Mouse (Mus musculus): ENCODE measurements around the gene Gk.

The Gk gene

GRCm38 (mm10) chrX:85776544-85777087 lies at the start of gene Gk:
Gene Gk (minus strand): TSS chrX:85776819.
- DNase-seq: peak; percentile 98

GRCm38 (mm10) chrX:85804706-85805376 lies 28.2 kb upstream of the Gk start:
- DNase-seq: no peak

- no peak for DNase-seq
These were observed 26.4 kb upstream of the Gk start for GRCm38 (mm10) chrX:85803006-85803405.

- no peak for DNase-seq
These were observed 20.8 kb upstream of the Gk start for GRCm38 (mm10) chrX:85797449-85797848.

- DNase-seq: no peak
These were observed 1.7 kb upstream of the Gk start for GRCm38 (mm10) chrX:85778346-85778745.

- no peak for DNase-seq
These were observed 522 bp upstream of the Gk start for GRCm38 (mm10) chrX:85777141-85777540.

- no peak for DNase-seq
These were observed 608 bp downstream of the Gk start for GRCm38 (mm10) chrX:85775879-85776543.

GRCm38 (mm10) chrX:85771303-85771702 lies 5.3 kb downstream of the Gk start:
- no peak for DNase-seq

- DNase-seq: no peak
These were observed 5.9 kb downstream of the Gk start for GRCm38 (mm10) chrX:85770747-85771146.

- DNase-seq: no peak
These were observed 8.0 kb downstream of the Gk start for GRCm38 (mm10) chrX:85768578-85768977.

GRCm38 (mm10) chrX:85756005-85756404 lies 20.6 kb downstream of the Gk start:
- no peak for DNase-seq

GRCm38 (mm10) chrX:85743837-85744236 lies 32.8 kb downstream of the Gk start:
- no peak for DNase-seq

GRCm38 (mm10) chrX:85733228-85733627 lies 43.4 kb downstream of the Gk start:
- DNase-seq: no peak

GRCm38 (mm10) chrX:85731133-85731938 lies 45.3 kb downstream of the Gk start:
- DNase-seq: no peak

GRCm38 (mm10) chrX:85721226-85721625 lies 55.4 kb downstream of the Gk start:
- DNase-seq: no peak

GRCm38 (mm10) chrX:85710399-85710798 lies 66.2 kb downstream of the Gk start:
- no peak for DNase-seq

- no peak for DNase-seq
These were observed 70.9 kb downstream of the Gk start for GRCm38 (mm10) chrX:85705715-85706114.

GRCm38 (mm10) chrX:85683723-85684122 lies 92.9 kb downstream of the Gk start:
- no peak for DNase-seq

- DNase-seq: no peak
These were observed 94.5 kb downstream of the Gk start for GRCm38 (mm10) chrX:85682125-85682524.

GRCm38 (mm10) chrX:85676808-85677207 lies 99.8 kb downstream of the Gk start:
- DNase-seq: no peak

Data from cerebellum, adult 11-12 months (tissue).